Mouse (Mus musculus) layer of hippocampus, postnatal 36 days (tissue): ENCODE results near the gene Tpst1. TPM values are rescaled to one million over a fixed set of nuclear protein-coding genes. Genes with fewer than 3 reads are reported as not detected.

Experiments
- DNase-seq, 2 experiments: peaks; one replicate each; pipeline ENCODE4 v3.0.0; 2022
- total RNA-seq, 2 experiments: library from RNA; stranded (reverse); gene quantifications; 2 replicates each; pipeline ENCODE4 v1.2.3; 2021

The Tpst1 gene
- total RNA-seq, 2 experiments from 2014 or later, result 50.2 to 50.6 TPM

- DNase-seq, result no peak
Observed at GRCm38 (mm10) chr5:130052955-130053354, 20.2 kb upstream of the Tpst1 start.

GRCm38 (mm10) chr5:130055688-130056087 is 17.4 kb upstream of the Tpst1 start:
- no peak for DNase-seq

GRCm38 (mm10) chr5:130056303-130056702 is 16.8 kb upstream of the Tpst1 start:
- no peak for DNase-seq

GRCm38 (mm10) chr5:130059413-130060328 is 13.5 kb upstream of the Tpst1 start:
- no peak for DNase-seq

- no peak for DNase-seq
Observed at GRCm38 (mm10) chr5:130060329-130060665, 12.8 kb upstream of the Tpst1 start.

GRCm38 (mm10) chr5:130062096-130062495 is 11.0 kb upstream of the Tpst1 start:
- DNase-seq, result no peak

GRCm38 (mm10) chr5:130063760-130064159 is 9.4 kb upstream of the Tpst1 start:
- DNase-seq, result no peak

- no peak for DNase-seq
Observed at GRCm38 (mm10) chr5:130065579-130065978, 7.5 kb upstream of the Tpst1 start.

- no peak for DNase-seq
Observed at GRCm38 (mm10) chr5:130067841-130068264, 5.3 kb upstream of the Tpst1 start.

GRCm38 (mm10) chr5:130074491-130074890 is 1.4 kb downstream of the Tpst1 start:
- no peak for DNase-seq

GRCm38 (mm10) chr5:130076396-130076795 is 3.3 kb downstream of the Tpst1 start:
- no peak for DNase-seq

GRCm38 (mm10) chr5:130078096-130078833 is 5.1 kb downstream of the Tpst1 start:
- no peak for DNase-seq

GRCm38 (mm10) chr5:130078834-130079156 is 5.7 kb downstream of the Tpst1 start:
- DNase-seq, result no peak

- DNase-seq, result peak; percentile 96 to 97
Observed at GRCm38 (mm10) chr5:130079202-130080050, 6.3 kb downstream of the Tpst1 start.

- no peak for DNase-seq
Observed at GRCm38 (mm10) chr5:130080051-130080681, 7.0 kb downstream of the Tpst1 start.

GRCm38 (mm10) chr5:130081181-130081881 is 8.2 kb downstream of the Tpst1 start:
- DNase-seq, result no peak

GRCm38 (mm10) chr5:130082431-130082830 is 9.3 kb downstream of the Tpst1 start:
- DNase-seq, result no peak

- no peak for DNase-seq
Observed at GRCm38 (mm10) chr5:130084271-130084670, 11.1 kb downstream of the Tpst1 start.

- no peak for DNase-seq
Observed at GRCm38 (mm10) chr5:130088008-130088407, 14.9 kb downstream of the Tpst1 start.

GRCm38 (mm10) chr5:130088612-130089011 is 15.5 kb downstream of the Tpst1 start:
- no peak for DNase-seq

GRCm38 (mm10) chr5:130089177-130089576 is 16.1 kb downstream of the Tpst1 start:
- no peak for DNase-seq
